Mouse (Mus musculus) intestine, postnatal 0 days (tissue): ENCODE measurements around the gene Il12rb1. TPM values are rescaled to one million over a fixed set of nuclear protein-coding genes. Genes with fewer than 3 reads are reported as not detected.

Source experiments
- ATAC-seq: fragments of 200-750 bp; cut with Nextera tagmentation; 2 replicates; pipeline ENCODE4 v1.8.0; 2017; ENCODE audit warnings: mild to moderate bottlenecking, moderate TSS enrichment, moderate library complexity
- H3K27ac ChIP-seq: fragments of 300-500 bp; sonication (generic); 2 replicates; pipeline ENCODE4 v1.5.1; 2014; ENCODE audit warnings: mild to moderate bottlenecking, low read depth, low read length, moderate library complexity
- H3K27me3 ChIP-seq: fragments of 300-500 bp; sonication (generic); replicated peaks from 2 replicates; pipeline ENCODE4 v1.6.1; 2014; ENCODE audit warnings: low read length, mixed read lengths; ENCODE audit not compliant: control insufficient read depth, insufficient read depth
- H3K36me3 ChIP-seq: fragments of 300-500 bp; sonication (generic); 2 replicates; pipeline ENCODE4 v1.6.1; 2014; ENCODE audit warnings: mild to moderate bottlenecking, moderate library complexity; ENCODE audit not compliant: control insufficient read depth, insufficient read depth
- H3K4me1 ChIP-seq: fragments of 300-500 bp; sonication (generic); replicated peaks from 2 replicates; pipeline ENCODE4 v1.6.1; 2014; ENCODE audit warnings: antibody characterized with exemption, low read length, mixed read lengths; ENCODE audit not compliant: control insufficient read depth, insufficient read depth
- H3K4me2 ChIP-seq: fragments of 300-500 bp; sonication (generic); replicated peaks from 2 replicates; pipeline ENCODE4 v1.6.1; 2014; ENCODE audit warnings: low read depth, mild to moderate bottlenecking, moderate library complexity
- H3K4me3 ChIP-seq: fragments of 300-500 bp; sonication (generic); 2 replicates; pipeline ENCODE4 v1.5.1; 2014; ENCODE audit warnings: low read depth, low read length
- H3K9ac ChIP-seq: fragments of 300-500 bp; sonication (generic); 2 replicates; pipeline ENCODE4 v1.6.1; 2014; ENCODE audit warnings: mild to moderate bottlenecking, low read depth, low read length
- H3K9me3 ChIP-seq: fragments of 300-500 bp; sonication (generic); 2 replicates; pipeline ENCODE4 v1.6.1; 2016; ENCODE audit warnings: mixed run types; ENCODE audit not compliant: control insufficient read depth
- CTCF ChIP-seq: sonication (generic); IDR thresholded peaks from 2 replicates; pipeline ENCODE4 v1.5.1; 2016; ENCODE audit warnings: low read depth, mild to moderate bottlenecking, control low read depth, antibody characterized with exemption, moderate library complexity
- WGBS: fragments of 180-500 bp; shearing (Covaris S2); extraction: QIAGEN DNeasy Blood & Tissue Kit; methylation state at CpG from one replicate; pipeline ENCODE4 v1.1.7; 2014; 5-methylcytosine and 5-hydroxymethylcytosine counted together
- polyA plus RNA-seq: library from polyadenylated mRNA; unstranded; fragments of >200 nt; fragmentation: Nextera tagmentation; extraction: Ambion mirVana; gene quantifications from 2 replicates; pipeline ENCODE4 v1.2.1, GENCODE M21; 2015

Gene Il12rb1
- polyA plus RNA-seq, 1 experiment from 2014 or later, result 0.29 TPM

DNA sequence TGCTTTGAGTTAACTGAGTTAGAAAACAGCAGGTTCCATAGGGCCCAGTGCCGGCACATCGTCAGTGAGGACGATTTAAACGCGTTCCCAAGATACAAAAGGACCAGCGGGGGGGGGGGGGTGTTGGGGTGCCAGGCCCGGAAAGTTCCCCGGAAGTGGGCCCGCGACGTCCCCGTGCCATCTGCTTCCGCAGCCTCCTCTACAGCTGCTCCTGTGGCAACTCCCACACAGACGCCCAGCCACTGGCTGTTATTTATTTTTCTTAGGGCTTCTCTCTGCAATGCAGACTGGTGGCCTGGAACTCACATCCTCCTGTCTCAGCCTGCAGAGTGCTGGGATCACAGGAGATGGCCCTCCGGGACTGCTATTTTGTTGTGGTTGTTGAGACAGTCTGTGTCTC lies 7.1 kb upstream of the Il12rb1 start:
- Histone ChIP-seq H3K4me1 (peaks cover 10% of the 10 kb centered on the region; the same call in 1 of the 2 replicates), H3K27me3 (no peaks in the 10 kb centered on the region), H3K9me3 (no peaks in the 10 kb centered on the region), H3K4me2 (no peak overlapping the region), H3K4me3 (no peak overlapping the region), H3K36me3 (no peaks in the 10 kb centered on the region), H3K9ac (no peak overlapping the region), H3K27ac (no peak overlapping the region)
- TF ChIP-seq CTCF, result no peak
- WGBS, result 45% methylated on average over 15 of the region's 15 CpGs
- no peak for ATAC-seq

- Histone ChIP-seq H3K4me2 (no peak overlapping the region), H3K27me3 (no peaks in the 10 kb centered on the region)
- WGBS, result 83% methylated on average over 1 of the region's 1 CpGs
Observed at GRCm38 (mm10) chr8:70801830-70802229, 6.4 kb upstream of the Il12rb1 start.

DNA sequence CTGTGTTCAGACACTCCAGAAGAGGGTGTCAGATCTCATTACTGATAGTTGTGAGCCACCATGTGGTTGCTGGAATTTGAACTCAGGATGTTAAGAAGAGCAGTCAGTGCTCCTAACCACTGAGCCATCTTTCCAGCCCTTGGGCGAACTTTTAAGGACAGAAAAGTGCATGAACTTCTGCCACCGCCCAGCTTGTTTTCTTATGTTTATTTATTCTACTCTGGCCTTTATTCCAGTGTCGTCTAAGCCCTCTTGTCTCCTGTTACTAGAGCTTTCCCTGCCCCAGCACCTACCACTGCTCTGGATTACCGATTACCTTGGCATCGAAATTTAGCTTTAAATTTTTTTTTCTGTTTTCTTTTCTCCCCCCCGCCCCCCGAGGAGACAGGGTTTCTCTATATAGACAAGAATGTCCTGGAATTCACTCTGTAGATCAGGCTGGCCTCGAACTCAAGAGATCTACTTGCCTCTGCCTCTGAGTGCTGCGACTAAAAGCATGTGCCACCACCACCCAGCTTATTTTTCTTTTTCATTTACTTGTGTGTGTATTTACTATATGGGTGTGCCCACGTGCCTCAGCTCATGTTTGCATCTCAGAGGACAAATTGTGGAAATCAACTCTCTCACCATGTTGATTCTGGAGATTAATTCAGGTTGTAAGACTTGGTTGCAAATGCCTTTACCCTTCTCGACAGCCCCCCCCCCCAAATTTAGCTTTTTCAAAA lies 5.3 kb upstream of the Il12rb1 start:
- H3K4me1 ChIP-seq, result 0 out of 2 replicates have a peak, but pooled peaks cover 6% of the 10 kb centered on the region
- no peaks in the 10 kb centered on the region for H3K36me3 ChIP-seq
- no peaks in the 10 kb centered on the region for H3K27me3 ChIP-seq
- no peak overlapping the region for H3K4me2 ChIP-seq
- no peaks in the 10 kb centered on the region for H3K9me3 ChIP-seq
- no peak overlapping the region for H3K27ac ChIP-seq
- 62% methylated on average over 11 of the region's 11 CpGs for WGBS
- no peak overlapping the region for H3K4me3 ChIP-seq
- H3K9ac ChIP-seq, result no peak overlapping the region
- ATAC-seq, result no peak
- TF ChIP-seq CTCF, result no peak

More at GRCm38 (mm10) chr8:70801830-70802229, 6.4 kb upstream of the Il12rb1 start:
- no peaks in the 10 kb centered on the region for H3K36me3 ChIP-seq
- H3K9ac ChIP-seq, result no peak overlapping the region
- H3K4me3 ChIP-seq, result no peak overlapping the region
- H3K4me1 ChIP-seq, result 0 out of 2 replicates have a peak, but pooled peaks cover 6% of the 10 kb centered on the region
- H3K27ac ChIP-seq, result no peak overlapping the region
- TF ChIP-seq CTCF, result no peak
- ATAC-seq, result no peak
- no peaks in the 10 kb centered on the region for H3K9me3 ChIP-seq

GRCm38 (mm10) chr8:70803761-70804480 lies 4.3 kb upstream of the Il12rb1 start:
- Histone ChIP-seq H3K4me3 (peak overlapping the region; percentile 54), H3K9me3 (no peaks in the 10 kb centered on the region), H3K36me3 (no peaks in the 10 kb centered on the region), H3K4me1 (0 out of 2 replicates have a peak, but pooled peaks cover 3% of the 10 kb centered on the region), H3K27ac (0 out of 2 replicates have a peak overlapping the region, but pooled peaks have one; percentile 7), H3K4me2 (peak overlapping the region; percentile 97), H3K9ac (peak overlapping the region; percentile 18; the same call in 1 of the 2 replicates), H3K27me3 (no peaks in the 10 kb centered on the region)
- ATAC-seq, result 0 out of 2 replicates have a peak, but pooled peaks have one; percentile 5
- WGBS, result 1% methylated on average over 45 of the region's 47 CpGs
- no peak for TF ChIP-seq CTCF

- Histone ChIP-seq H3K4me1 (0 out of 2 replicates have a peak, but pooled peaks cover 3% of the 10 kb centered on the region), H3K9ac (peak within 1 kb of the TSS; percentile 31; the same call in 1 of the 2 replicates), H3K36me3 (no peaks in the 10 kb centered on the region), H3K9me3 (no peaks in the 10 kb centered on the region), H3K27ac (peak within 1 kb of the TSS; percentile 22; the same call in 1 of the 2 replicates), H3K27me3 (no peaks in the 10 kb centered on the region), H3K4me3 (peak within 1 kb of the TSS; percentile 54), H3K4me2 (peak within 1 kb of the TSS; percentile 97)
- WGBS, result 1% methylated on average over 45 of the region's 45 CpGs
- TF ChIP-seq CTCF, result no peak
- peak; percentile 83 for ATAC-seq
Observed at GRCm38 (mm10) chr8:70804481-70805206, 3.6 kb upstream of the Il12rb1 start, which contains the start of gene Mast3. Gene Mast3, minus strand, starts transcription at chr8:70805054.
